Mouse (Mus musculus): ENCODE measurements around the gene Noxred1. TPM values are rescaled to one million over a fixed set of nuclear protein-coding genes. Genes with fewer than 3 reads are reported as not detected.

Gene Noxred1
- total and polyA plus RNA-seq, 2 experiments from 2014 or later, result 0.37 TPM; not detected in 1

DNA sequence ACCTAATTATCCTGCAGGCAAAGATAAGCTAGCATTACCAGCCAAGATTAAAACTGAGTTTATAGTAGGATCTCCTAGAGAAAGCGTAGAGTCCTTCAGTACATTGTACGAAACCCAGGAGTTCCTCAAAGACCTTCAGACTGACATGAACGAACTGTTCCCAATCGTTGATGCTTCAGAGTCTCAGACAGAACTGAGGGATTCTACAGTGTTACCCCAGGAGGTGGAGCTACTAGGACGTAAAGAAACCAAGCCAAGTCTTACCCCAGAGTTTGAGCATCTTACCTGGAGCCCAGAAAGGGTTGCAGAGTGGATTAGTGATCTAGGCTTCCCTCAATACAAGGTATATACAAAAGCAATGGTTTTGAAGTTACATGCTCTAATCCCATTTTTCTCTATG is 36.8 kb downstream of the Noxred1 start:
- Histone ChIP-seq H3K27ac (ENCODE audit: low read depth) (no peak overlapping the region), H3K4me1 (ENCODE audit: control insufficient read depth, insufficient read depth) (no peaks in the 10 kb centered on the region; the same call in 1 of the 2 replicates), H3K4me3 (ENCODE audit: low read depth, low read length) (no peak overlapping the region), H3K9ac (replicated peaks; ENCODE audit: low read depth, low read length) (no peak overlapping the region), H3K27me3 (ENCODE audit: control insufficient read depth, insufficient read depth, low read length) (no peaks in the 10 kb centered on the region), H3K36me3 (replicated peaks; ENCODE audit: control insufficient read depth, insufficient read depth, low read length) (no peaks in the 10 kb centered on the region), H3K4me2 (ENCODE audit: low read depth, low read length) (no peak overlapping the region), H3K9me3 (replicated peaks; ENCODE audit: control insufficient read depth, low read length) (no peaks in the 10 kb centered on the region)
- no peak for DNase-seq (ENCODE audit: low spot score)
- 48% methylated on average over 5 of the region's 5 CpGs for WGBS
- no peak for TF ChIP-seq EP300 (IDR thresholded peaks at IDR 0.05; ENCODE audit: low read depth)
- TF ChIP-seq CTCF (IDR thresholded peaks at IDR 0.05; ENCODE audit: low read depth), result 0 out of 2 replicates have a peak, but pooled peaks have one; percentile 4
- no peak for ATAC-seq (ENCODE audit: insufficient read depth, low read depth)

DNA sequence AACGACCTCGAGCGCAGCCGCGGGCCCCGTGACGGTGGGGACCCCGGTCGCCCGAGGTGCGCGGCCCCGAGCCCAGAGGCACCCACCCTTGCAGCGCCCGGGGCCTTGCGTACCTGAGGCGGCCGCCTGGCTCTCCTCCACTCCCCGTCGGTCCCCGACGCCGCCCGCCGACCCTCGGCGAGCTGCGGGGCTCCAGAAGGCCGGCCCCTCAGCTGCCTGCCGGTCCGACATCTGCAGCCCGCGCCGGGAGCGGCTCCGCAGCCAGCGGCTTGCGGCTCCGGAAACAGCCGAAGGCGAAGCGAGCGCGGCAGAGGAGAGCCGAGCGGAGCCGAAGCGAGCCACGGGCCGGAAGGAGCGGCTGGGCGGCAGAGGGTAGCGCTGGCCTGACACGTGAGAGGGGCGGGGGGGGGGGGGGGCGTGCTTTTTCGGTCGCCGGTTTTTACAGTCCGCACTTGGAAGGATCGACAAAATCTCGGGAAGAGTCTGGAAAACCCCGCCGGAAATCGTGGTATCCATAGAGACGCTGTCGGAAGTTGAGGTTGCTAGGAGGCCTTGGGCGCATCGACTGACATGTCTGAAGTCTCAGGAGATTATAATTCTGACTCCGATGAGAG is 38.5 kb downstream of the Noxred1 start, which contains the start of gene Tmed8:
TSS of gene Tmed8 (minus strand) at position 482 of the 614 bp plus-strand sequence.
- Histone ChIP-seq H3K4me3 (ENCODE audit: low read depth, low read length) (peak within 1 kb of the TSS; percentile 97), H3K4me1 (ENCODE audit: control insufficient read depth, insufficient read depth) (no peaks in the 10 kb centered on the region; the same call in 1 of the 2 replicates), H3K9me3 (replicated peaks; ENCODE audit: control insufficient read depth, low read length) (no peaks in the 10 kb centered on the region), H3K36me3 (replicated peaks; ENCODE audit: control insufficient read depth, insufficient read depth, low read length) (no peaks in the 10 kb centered on the region), H3K9ac (replicated peaks; ENCODE audit: low read depth, low read length) (peak within 1 kb of the TSS; percentile 95), H3K27ac (ENCODE audit: low read depth) (peak within 1 kb of the TSS; percentile 74), H3K27me3 (ENCODE audit: control insufficient read depth, insufficient read depth, low read length) (no peaks in the 10 kb centered on the region), H3K4me2 (ENCODE audit: low read depth, low read length) (peak within 1 kb of the TSS; percentile 99)
- no peak for TF ChIP-seq EP300 (IDR thresholded peaks at IDR 0.05; ENCODE audit: low read depth)
- TF ChIP-seq CTCF (IDR thresholded peaks at IDR 0.05; ENCODE audit: low read depth), result no peak
- under 1% methylated on average over 65 of the region's 70 CpGs for WGBS
- ATAC-seq (ENCODE audit: insufficient read depth, low read depth) (peak; percentile 93), DNase-seq (ENCODE audit: low spot score) (peak; percentile 78)

DNA sequence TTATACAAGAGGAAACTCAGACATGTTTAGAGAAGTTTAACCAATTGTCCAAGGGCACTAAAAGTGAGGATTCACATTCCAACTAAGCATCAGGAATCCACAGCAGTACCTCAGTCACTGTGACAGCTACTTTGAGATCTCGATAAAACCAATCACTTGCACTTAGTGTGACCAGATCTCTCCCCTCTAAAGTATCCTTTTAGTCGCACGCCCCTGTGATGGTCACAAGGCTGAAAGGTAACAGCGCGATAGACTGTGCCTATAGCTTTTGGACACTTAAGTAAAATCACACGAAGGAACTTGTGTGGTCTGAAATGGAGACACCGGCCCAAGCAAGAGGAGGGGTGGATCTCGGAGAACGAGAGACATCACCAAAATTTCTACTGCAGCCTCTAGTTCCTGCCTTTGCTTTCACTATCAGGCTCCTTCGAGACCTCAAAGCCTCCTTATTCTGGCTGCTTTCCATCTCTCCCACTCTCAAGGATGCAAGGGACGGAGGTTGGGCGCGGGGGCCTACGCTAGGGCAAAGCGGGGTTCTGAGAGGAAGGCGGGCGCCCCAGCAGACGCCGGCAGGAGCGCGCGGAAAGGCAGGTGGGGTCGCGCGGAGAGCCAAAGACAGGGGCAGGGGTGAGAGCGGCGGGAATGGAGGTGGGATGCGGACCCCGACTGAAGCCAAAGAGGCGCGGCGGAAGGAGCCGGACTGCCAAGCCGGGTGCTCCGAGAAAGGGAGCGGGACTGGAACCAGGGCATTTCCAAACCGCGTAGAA is 39.1 kb downstream of the Noxred1 start, which contains the start of gene Samd15:
TSS of gene Samd15 (plus strand) at position 518 of the 767 bp plus-strand sequence.
- Histone ChIP-seq H3K4me1 (ENCODE audit: control insufficient read depth, insufficient read depth) (no peaks in the 10 kb centered on the region; the same call in 1 of the 2 replicates), H3K36me3 (replicated peaks; ENCODE audit: control insufficient read depth, insufficient read depth, low read length) (no peaks in the 10 kb centered on the region), H3K27ac (ENCODE audit: low read depth) (peak within 1 kb of the TSS; percentile 74), H3K27me3 (ENCODE audit: control insufficient read depth, insufficient read depth, low read length) (no peaks in the 10 kb centered on the region), H3K4me2 (ENCODE audit: low read depth, low read length) (peak within 1 kb of the TSS; percentile 99), H3K4me3 (ENCODE audit: low read depth, low read length) (peak within 1 kb of the TSS; percentile 97), H3K9ac (replicated peaks; ENCODE audit: low read depth, low read length) (peak within 1 kb of the TSS; percentile 95), H3K9me3 (replicated peaks; ENCODE audit: control insufficient read depth, low read length) (no peaks in the 10 kb centered on the region)
- TF ChIP-seq CTCF (IDR thresholded peaks at IDR 0.05; ENCODE audit: low read depth) (no peak), EP300 (IDR thresholded peaks at IDR 0.05; ENCODE audit: low read depth) (no peak)
- DNase-seq (ENCODE audit: low spot score) (peak; percentile 20), ATAC-seq (ENCODE audit: insufficient read depth, low read depth) (peak; percentile 48)
- WGBS, result under 1% methylated on average over 38 of the region's 38 CpGs

DNA sequence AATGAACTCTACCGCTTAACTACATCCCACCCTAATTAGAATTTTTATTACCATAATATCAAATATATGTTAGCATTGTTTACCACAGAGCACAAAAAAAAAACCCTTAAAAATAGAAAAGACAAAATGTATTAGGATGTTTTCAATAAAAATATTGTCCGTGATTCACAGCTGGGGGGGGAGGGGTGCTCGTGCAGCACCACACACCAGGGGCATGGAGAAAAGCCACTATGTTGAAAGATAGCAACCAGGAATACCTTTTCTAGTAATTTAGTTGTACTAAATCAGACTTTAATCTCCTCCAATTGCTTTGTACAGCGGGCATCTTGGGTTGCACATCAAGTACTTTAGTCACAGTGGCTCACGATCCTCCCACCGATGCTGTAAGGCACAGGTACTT is 39.7 kb downstream of the Noxred1 start:
- Histone ChIP-seq H3K4me3 (ENCODE audit: low read depth, low read length) (peak overlapping the region; percentile 97), H3K4me2 (ENCODE audit: low read depth, low read length) (peak overlapping the region; percentile 99), H3K36me3 (replicated peaks; ENCODE audit: control insufficient read depth, insufficient read depth, low read length) (no peaks in the 10 kb centered on the region), H3K27ac (ENCODE audit: low read depth) (no peak overlapping the region), H3K9ac (replicated peaks; ENCODE audit: low read depth, low read length) (no peak overlapping the region), H3K27me3 (ENCODE audit: control insufficient read depth, insufficient read depth, low read length) (no peaks in the 10 kb centered on the region), H3K9me3 (replicated peaks; ENCODE audit: control insufficient read depth, low read length) (no peaks in the 10 kb centered on the region), H3K4me1 (ENCODE audit: control insufficient read depth, insufficient read depth) (no peaks in the 10 kb centered on the region; the same call in 1 of the 2 replicates)
- 63% methylated on average over 6 of the region's 6 CpGs for WGBS
- TF ChIP-seq EP300 (IDR thresholded peaks at IDR 0.05; ENCODE audit: low read depth) (no peak), CTCF (IDR thresholded peaks at IDR 0.05; ENCODE audit: low read depth) (no peak)
- DNase-seq (ENCODE audit: low spot score) (no peak), ATAC-seq (ENCODE audit: insufficient read depth, low read depth) (no peak)

DNA sequence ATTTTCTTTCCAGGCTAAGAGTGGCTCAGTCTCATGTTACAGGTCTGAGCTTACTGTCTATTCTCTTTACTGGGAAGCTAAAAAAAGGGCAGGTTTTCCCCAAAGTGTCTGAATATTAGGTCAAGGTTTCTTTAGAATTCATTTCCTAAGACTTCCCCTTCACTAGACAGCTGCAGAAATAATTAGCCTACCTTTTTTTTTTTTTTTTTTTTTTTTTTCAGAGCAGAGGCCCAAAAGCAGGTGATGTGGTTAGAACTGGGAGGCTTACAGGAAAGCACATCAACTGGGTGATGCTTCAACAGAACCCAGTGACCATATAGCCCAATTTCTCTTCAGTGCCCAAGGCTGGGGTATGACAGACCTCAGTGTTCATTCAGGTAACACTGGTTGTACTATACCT is 42.2 kb downstream of the Noxred1 start:
- Histone ChIP-seq H3K27ac (ENCODE audit: low read depth) (no peak overlapping the region), H3K4me3 (ENCODE audit: low read depth, low read length) (no peak overlapping the region), H3K36me3 (replicated peaks; ENCODE audit: control insufficient read depth, insufficient read depth, low read length) (no peaks in the 10 kb centered on the region), H3K9me3 (replicated peaks; ENCODE audit: control insufficient read depth, low read length) (no peaks in the 10 kb centered on the region), H3K9ac (replicated peaks; ENCODE audit: low read depth, low read length) (no peak overlapping the region), H3K4me2 (ENCODE audit: low read depth, low read length) (no peak overlapping the region), H3K4me1 (ENCODE audit: control insufficient read depth, insufficient read depth) (no peaks in the 10 kb centered on the region; the same call in 1 of the 2 replicates), H3K27me3 (ENCODE audit: control insufficient read depth, insufficient read depth, low read length) (no peaks in the 10 kb centered on the region)
- TF ChIP-seq EP300 (IDR thresholded peaks at IDR 0.05; ENCODE audit: low read depth) (no peak), CTCF (IDR thresholded peaks at IDR 0.05; ENCODE audit: low read depth) (no peak)
- ATAC-seq (ENCODE audit: insufficient read depth, low read depth) (no peak), DNase-seq (ENCODE audit: low spot score) (no peak)
